Mouse (Mus musculus) bone marrow macrophage, adult 2 months (primary cell): ENCODE measurements around the gene Tmem184b.

Experiments used
- CTCF ChIP-seq: IDR thresholded peaks from 2 replicates; pipeline ENCODE4 v1.5.1; 2012; ENCODE audit warnings: low read depth, mild to moderate bottlenecking, low read length, moderate library complexity
- POLR2A ChIP-seq: IDR thresholded peaks from 2 replicates; pipeline ENCODE4 v1.6.1; 2012; ENCODE audit warnings: mild to moderate bottlenecking, low read depth, low read length, borderline replicate concordance

DNA sequence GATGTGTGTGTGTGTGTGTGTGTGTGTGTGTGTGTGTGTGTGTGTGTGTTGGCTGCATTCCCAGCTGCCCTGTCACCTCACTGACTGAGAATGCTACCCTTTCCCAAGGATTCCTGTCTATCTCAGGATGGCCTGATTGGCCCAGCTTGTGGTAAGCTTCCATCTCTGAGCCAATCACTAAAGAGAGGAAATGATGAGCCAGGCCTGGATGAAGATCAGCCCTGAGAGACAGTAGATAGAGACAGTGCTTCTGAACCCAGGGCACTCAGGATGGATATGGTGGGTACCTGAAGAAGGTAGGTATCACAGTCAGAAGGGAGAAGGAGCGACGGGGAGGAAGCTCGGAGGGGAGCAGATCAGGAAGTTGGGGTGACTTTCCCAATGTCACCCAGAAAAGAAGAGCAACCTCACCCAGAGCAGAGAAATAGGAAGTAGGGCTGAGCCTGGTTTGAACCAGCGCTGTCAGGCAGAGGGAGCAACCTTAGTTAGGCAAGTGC, 5.8 kb upstream of the Tmem184b start:
- TF ChIP-seq CTCF: no peak
- TF ChIP-seq POLR2A: no peak
